Mouse (Mus musculus) CD4-positive naive resting alpha-beta T cell, adult 57 days (primary cell): ENCODE data around the gene Msto1. TPM values are rescaled to one million over a fixed set of nuclear protein-coding genes. Genes with fewer than 3 reads are reported as not detected.

Experiments
- total RNA-seq: library from RNA; stranded (reverse); gene quantifications from one replicate; pipeline ENCODE4 v1.2.4, GENCODE M21; 2023

Gene Msto1
- total RNA-seq, result 15.3 TPM

GRCm38 (mm10) chr3:88913511-88914383 lies at the start of gene Msto1:
Msto1 (minus strand) TSS chr3:88913999.

GRCm38 (mm10) chr3:88950576-88951326 lies 37.0 kb upstream of the Msto1 start, which contains the start of the genes Ash1l and Dap3:
Ash1l (plus strand) TSS chr3:88950622.
Dap3 (minus strand) TSS chr3:88951181.

Other genes starting within 250 kb of the Msto1 start
- gene Khdc4, start 228.2 kb downstream of the Msto1 start, total RNA-seq, result 126 TPM
- gene Rit1, start 197.2 kb downstream of the Msto1 start, total RNA-seq, result 30.4 TPM
- gene Syt11, start 138.8 kb downstream of the Msto1 start, total RNA-seq, result 8.5 TPM
- gene Gon4l, start 78.8 kb downstream of the Msto1 start, total RNA-seq, result 78.1 TPM
- 82.3 TPM for gene Ash1l, start 36.6 kb upstream of the Msto1 start, total RNA-seq
- 99.4 TPM for gene Dap3, start 37.2 kb upstream of the Msto1 start, total RNA-seq
- gene Rusc1, start 179.3 kb upstream of the Msto1 start, total RNA-seq, result 67.5 TPM
- not detected for gene Gm43738, start 187.1 kb upstream of the Msto1 start, total RNA-seq
- gene Fdps, start 188.0 kb upstream of the Msto1 start, total RNA-seq, result 36.2 TPM
- not detected for gene Pklr, start 222.1 kb upstream of the Msto1 start, total RNA-seq
- gene Hcn3, start 246.2 kb upstream of the Msto1 start, total RNA-seq, result 6.1 TPM